Mouse (Mus musculus): Measurements from ENCODE around the gene Zfp646. TPM values are rescaled to one million over a fixed set of nuclear protein-coding genes. Genes with fewer than 3 reads are reported as not detected.
A peak's percentile ranks its signal among the peaks of the same experiment; 100 is the strongest.
"Not testable (repeated sequence)": the region's sequence is repeated elsewhere in the genome, so short reads cannot be mapped to it uniquely, and the experiment has no call there.

Gene Zfp646
- polyA plus RNA-seq (2016; fragmentation: Nextera tagmentation; extraction: Ambion mirVana), result 20.0 and 20.3 TPM in 2 replicates

DNA sequence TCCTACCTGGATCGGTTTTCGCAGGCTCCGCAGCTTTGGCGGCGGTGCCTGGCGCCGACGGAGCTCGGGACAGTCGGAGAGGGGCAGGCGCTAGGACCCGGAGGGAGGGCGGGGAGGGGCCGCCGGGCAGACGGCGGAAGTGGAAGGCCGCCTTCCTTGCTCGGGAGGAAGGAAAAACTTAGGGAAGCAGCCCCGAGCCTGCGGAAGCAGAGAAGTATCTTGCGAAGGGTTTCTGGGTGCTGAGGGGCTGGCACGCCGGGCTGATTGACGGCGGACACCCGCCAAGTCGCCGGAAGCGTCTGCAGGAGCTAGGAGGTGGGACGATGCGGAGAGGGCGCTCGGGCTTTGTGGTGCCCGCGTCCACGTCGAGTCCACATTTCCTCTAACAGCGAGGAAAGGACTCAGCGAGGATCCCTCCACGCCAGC is at the start of gene Zfp646:
TSS of gene Zfp646 (plus strand) at position 181 of the 426 bp plus-strand sequence.
- H3K27me3 ChIP-seq (ENCODE audit: low read depth, poor library complexity, severe bottlenecking), result no peaks in the 10 kb centered on the region
- H3K27ac ChIP-seq, result peak within 1 kb of the TSS; percentile 99
- H3K36me3 ChIP-seq, result peaks cover 65% of the 10 kb centered on the region
- peak within 1 kb of the TSS; percentile 94 for H3K4me3 ChIP-seq
- peak; percentile 96 for DNase-seq (ENCODE audit: low spot score)
- peaks cover 23% of the 10 kb centered on the region for H3K4me1 ChIP-seq
- H3K9me3 ChIP-seq (replicated peaks), result no peaks in the 10 kb centered on the region
- under 1% methylated on average over 41 of the region's 41 CpGs for WGBS

GRCm38 (mm10) chr7:127835550-127835949 is 40.5 kb upstream of the Zfp646 start:
- H3K36me3 ChIP-seq, result no peaks in the 10 kb centered on the region
- WGBS, result 88% methylated on average over 2 of the region's 2 CpGs
- no peaks in the 10 kb centered on the region for H3K9me3 ChIP-seq (replicated peaks)
- H3K27ac ChIP-seq, result no peak overlapping the region
- no peak overlapping the region for H3K4me3 ChIP-seq
- no peak for DNase-seq (ENCODE audit: low spot score)
- no peaks in the 10 kb centered on the region for H3K4me1 ChIP-seq
- H3K27me3 ChIP-seq (ENCODE audit: low read depth, poor library complexity, severe bottlenecking), result no peaks in the 10 kb centered on the region

DNA sequence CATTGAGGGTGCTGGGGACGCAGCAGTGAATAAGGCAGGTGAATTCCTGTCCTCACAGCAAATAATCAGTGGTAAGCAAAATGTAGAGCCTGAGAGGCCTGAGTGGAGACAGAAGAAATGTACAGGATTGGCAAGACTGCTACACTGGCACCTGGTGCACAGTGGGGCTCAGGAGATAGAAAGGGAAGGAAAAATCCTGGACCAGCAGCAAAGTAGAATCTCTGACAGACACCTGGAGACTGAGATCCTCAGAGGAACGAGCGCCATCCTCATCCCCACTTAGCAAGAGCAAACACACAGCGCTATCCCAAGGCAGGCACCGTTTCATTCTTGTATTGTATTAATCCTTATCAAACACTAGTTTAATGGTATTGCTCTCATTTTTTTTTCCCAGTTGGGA is 38.5 kb upstream of the Zfp646 start:
- Histone ChIP-seq H3K4me3 (no peak overlapping the region), H3K27ac (no peak overlapping the region), H3K27me3 (ENCODE audit: low read depth, poor library complexity, severe bottlenecking) (no peaks in the 10 kb centered on the region), H3K4me1 (peaks cover 15% of the 10 kb centered on the region), H3K36me3 (no peaks in the 10 kb centered on the region), H3K9me3 (replicated peaks) (no peaks in the 10 kb centered on the region)
- 94% methylated on average over 5 of the region's 5 CpGs for WGBS
- DNase-seq (ENCODE audit: low spot score), result no peak

DNA sequence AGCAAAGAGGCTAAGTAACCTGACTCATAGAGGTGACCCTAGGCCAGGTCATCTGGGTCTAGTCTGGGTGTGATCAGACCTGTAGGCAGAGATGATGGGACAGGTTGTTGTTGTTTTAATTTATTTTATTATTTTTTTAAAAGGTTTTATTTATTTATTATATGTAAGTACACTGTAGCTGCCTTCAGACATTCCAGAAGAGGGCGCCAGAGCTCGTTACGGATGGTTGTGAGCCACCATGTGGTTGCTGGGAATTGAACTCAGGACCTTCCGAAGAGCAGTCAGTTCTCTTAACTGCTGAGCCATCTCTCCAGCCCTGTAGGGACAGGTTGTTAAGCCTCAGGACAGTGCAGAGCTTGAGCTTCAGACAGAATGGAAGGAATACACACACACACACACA is 38.1 kb upstream of the Zfp646 start:
- not testable (repeated sequence) for H3K9me3 ChIP-seq (replicated peaks); DNase-seq (ENCODE audit: low spot score); H3K36me3 ChIP-seq; H3K4me3 ChIP-seq; H3K27ac ChIP-seq; H3K27me3 ChIP-seq (ENCODE audit: low read depth, poor library complexity, severe bottlenecking)
- peaks cover 19% of the 10 kb centered on the region for H3K4me1 ChIP-seq
- 75% methylated on average over 4 of the region's 4 CpGs for WGBS

GRCm38 (mm10) chr7:127840031-127840430 is 36.0 kb upstream of the Zfp646 start:
- WGBS, result 75% methylated on average over 2 of the region's 2 CpGs
- not testable (repeated sequence) for DNase-seq (ENCODE audit: low spot score); H3K4me3 ChIP-seq; H3K9me3 ChIP-seq (replicated peaks); H3K27me3 ChIP-seq (ENCODE audit: low read depth, poor library complexity, severe bottlenecking); H3K27ac ChIP-seq
- Histone ChIP-seq H3K4me1 (peaks cover 20% of the 10 kb centered on the region), H3K36me3 (peaks cover 16% of the 10 kb centered on the region)

GRCm38 (mm10) chr7:127840886-127841285 is 35.1 kb upstream of the Zfp646 start:
- DNase-seq (ENCODE audit: low spot score), result peak; percentile 44
- H3K27ac ChIP-seq, result peak overlapping the region; percentile 88
- WGBS, result 6% methylated on average over 15 of the region's 15 CpGs
- peak overlapping the region; percentile 86 for H3K4me3 ChIP-seq
- H3K27me3 ChIP-seq (ENCODE audit: low read depth, poor library complexity, severe bottlenecking), result no peaks in the 10 kb centered on the region
- H3K36me3 ChIP-seq, result peaks cover 20% of the 10 kb centered on the region
- peaks cover 20% of the 10 kb centered on the region for H3K4me1 ChIP-seq
- H3K9me3 ChIP-seq (replicated peaks), result no peaks in the 10 kb centered on the region

DNA sequence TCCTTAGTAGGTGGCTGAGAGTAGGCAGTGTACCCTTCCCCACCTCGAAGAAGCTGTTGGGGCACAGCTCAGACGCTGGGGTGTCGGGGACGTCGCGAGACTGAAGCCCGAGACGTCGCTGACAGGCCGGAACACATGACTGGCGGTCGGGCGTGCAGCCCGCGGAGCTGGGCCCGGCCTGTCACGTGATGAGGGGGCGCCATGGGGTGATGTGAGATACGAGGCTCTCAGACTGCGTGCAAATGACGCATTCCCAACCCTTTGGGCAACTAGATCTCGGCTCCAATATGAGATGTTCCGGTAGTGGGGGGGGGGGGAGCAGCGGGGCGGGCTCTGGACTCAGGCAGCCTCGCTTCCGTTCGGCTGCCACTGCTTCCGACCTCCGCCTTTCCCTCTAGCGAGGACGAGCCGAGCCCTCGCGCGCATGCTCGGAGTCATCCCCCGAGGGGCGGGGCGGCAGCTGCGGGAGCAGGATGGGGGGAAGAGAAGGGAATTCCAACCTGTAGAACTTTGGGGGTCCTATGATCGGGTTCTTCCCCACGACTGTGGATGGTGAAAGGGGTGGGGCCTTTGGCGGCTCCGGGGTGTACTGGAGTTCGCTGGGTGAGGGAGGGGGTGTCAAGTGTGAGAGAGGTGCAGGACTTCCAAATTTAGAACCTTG is 34.6 kb upstream of the Zfp646 start:
- peak; percentile 93 for DNase-seq (ENCODE audit: low spot score)
- H3K27ac ChIP-seq, result peak overlapping the region; percentile 88
- peak overlapping the region; percentile 86 for H3K4me3 ChIP-seq
- peaks cover 20% of the 10 kb centered on the region for H3K4me1 ChIP-seq
- no peaks in the 10 kb centered on the region for H3K9me3 ChIP-seq (replicated peaks)
- under 1% methylated on average over 46 of the region's 46 CpGs for WGBS
- H3K27me3 ChIP-seq (ENCODE audit: low read depth, poor library complexity, severe bottlenecking), result no peaks in the 10 kb centered on the region
- peaks cover 24% of the 10 kb centered on the region for H3K36me3 ChIP-seq

GRCm38 (mm10) chr7:127842001-127842718 is 33.9 kb upstream of the Zfp646 start:
- peaks cover 31% of the 10 kb centered on the region for H3K36me3 ChIP-seq
- H3K9me3 ChIP-seq (replicated peaks), result no peaks in the 10 kb centered on the region
- H3K27ac ChIP-seq, result peak overlapping the region; percentile 88
- H3K4me1 ChIP-seq, result peaks cover 20% of the 10 kb centered on the region
- peak overlapping the region; percentile 86 for H3K4me3 ChIP-seq
- peak; percentile 79 for DNase-seq (ENCODE audit: low spot score)
- under 1% methylated on average over 40 of the region's 40 CpGs for WGBS
- no peaks in the 10 kb centered on the region for H3K27me3 ChIP-seq (ENCODE audit: low read depth, poor library complexity, severe bottlenecking)

DNA sequence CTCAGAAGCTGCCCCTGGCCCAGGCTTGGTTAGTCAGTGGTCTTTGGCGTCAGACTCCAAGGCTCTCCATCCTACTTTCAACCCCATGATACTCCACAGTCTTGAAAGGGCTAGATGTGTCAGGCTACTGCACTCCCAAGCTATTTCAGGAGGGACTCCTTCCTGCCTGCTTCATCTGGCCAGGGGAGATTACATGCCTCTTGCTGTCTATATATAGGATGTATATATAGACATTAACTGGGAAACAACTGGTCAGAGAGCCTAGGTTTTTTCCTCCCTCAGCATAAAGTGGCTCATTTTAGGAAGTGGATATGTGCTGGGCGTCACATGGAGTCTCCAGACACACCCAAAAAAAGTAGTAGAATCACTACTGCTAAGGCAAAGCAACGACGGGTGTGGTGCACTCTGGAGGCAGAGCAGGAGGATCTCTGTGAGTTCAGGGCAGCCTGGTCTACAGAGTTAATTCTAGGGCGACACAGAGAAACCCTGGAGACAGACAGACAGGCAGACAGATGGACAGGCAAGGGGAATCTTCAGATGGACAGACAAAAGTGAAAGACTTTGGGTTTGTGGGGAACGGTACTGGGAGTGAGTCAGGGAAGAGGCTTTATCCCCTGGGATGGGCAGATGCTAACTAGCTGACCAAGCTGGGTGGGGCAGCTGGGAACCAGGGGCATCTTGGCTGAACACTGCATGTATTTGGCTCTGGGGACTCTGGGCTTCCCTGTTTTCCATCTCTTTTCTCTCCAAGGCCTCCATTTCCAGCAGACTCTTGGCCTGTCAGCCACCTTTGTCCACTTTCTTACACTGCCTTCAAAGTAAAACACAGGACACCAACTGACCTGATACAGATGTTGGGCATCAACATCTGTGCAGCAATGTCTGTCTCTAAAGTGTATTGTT is 25.8 kb upstream of the Zfp646 start:
- no peaks in the 10 kb centered on the region for H3K27me3 ChIP-seq (ENCODE audit: low read depth, poor library complexity, severe bottlenecking)
- peaks cover 28% of the 10 kb centered on the region for H3K36me3 ChIP-seq
- DNase-seq (ENCODE audit: low spot score), result no peak
- no peak overlapping the region for H3K27ac ChIP-seq
- 78% methylated on average over 6 of the region's 6 CpGs for WGBS
- no peaks in the 10 kb centered on the region for H3K9me3 ChIP-seq (replicated peaks)
- H3K4me1 ChIP-seq, result no peaks in the 10 kb centered on the region
- H3K4me3 ChIP-seq, result no peak overlapping the region

DNA sequence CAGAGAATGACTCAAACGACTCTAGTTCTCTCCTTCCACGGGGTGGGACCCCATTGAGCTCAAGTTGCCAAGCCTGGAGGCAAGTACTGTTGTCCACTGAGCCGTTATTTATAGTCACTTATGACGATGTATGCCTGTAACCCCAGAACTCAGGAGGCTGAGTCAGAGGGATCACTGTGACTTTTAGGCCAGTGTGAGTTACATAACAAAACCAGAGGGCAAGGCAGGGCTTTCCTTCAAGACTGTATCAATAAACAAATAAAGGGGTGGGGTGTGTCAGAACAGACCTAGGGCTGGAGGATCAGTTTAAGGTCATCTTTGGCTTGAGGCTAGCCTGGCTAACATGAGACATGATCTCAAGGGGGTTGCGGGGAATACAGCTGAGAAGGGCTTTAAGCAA is 25.1 kb upstream of the Zfp646 start:
- H3K27me3 ChIP-seq (ENCODE audit: low read depth, poor library complexity, severe bottlenecking), result no peaks in the 10 kb centered on the region
- H3K4me1 ChIP-seq, result no peaks in the 10 kb centered on the region
- no peak for DNase-seq (ENCODE audit: low spot score)
- no peak overlapping the region for H3K27ac ChIP-seq
- no peak overlapping the region for H3K4me3 ChIP-seq
- WGBS, result 77% methylated on average over 5 of the region's 5 CpGs
- H3K36me3 ChIP-seq, result peaks cover 23% of the 10 kb centered on the region
- no peaks in the 10 kb centered on the region for H3K9me3 ChIP-seq (replicated peaks)

DNA sequence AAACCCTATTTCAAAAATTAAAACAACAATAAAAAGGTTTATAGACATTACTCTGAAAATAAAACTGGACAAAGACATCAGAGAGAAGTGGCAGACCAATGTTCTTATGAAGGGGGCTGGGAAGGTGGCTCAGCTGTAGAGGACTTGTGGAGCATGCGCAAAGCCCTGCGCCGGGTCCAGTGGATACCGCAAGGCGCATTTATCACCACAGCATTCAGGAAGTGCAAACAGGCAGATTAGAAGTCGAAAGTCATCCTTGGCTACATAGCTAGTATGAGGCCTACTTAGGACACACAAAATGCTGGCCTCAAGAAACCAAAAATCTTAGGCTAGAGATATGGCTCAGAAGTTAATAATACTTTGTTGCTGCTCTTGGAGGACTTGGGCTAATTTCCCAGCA is 17.8 kb upstream of the Zfp646 start:
- Histone ChIP-seq H3K4me1 (no peaks in the 10 kb centered on the region), H3K27me3 (ENCODE audit: low read depth, poor library complexity, severe bottlenecking) (no peaks in the 10 kb centered on the region), H3K9me3 (replicated peaks) (no peaks in the 10 kb centered on the region), H3K36me3 (no peaks in the 10 kb centered on the region), H3K4me3 (no peak overlapping the region), H3K27ac (no peak overlapping the region)
- no peak for DNase-seq (ENCODE audit: low spot score)
- 95% methylated on average over 6 of the region's 6 CpGs for whole genome bisulfite sequencing

DNA sequence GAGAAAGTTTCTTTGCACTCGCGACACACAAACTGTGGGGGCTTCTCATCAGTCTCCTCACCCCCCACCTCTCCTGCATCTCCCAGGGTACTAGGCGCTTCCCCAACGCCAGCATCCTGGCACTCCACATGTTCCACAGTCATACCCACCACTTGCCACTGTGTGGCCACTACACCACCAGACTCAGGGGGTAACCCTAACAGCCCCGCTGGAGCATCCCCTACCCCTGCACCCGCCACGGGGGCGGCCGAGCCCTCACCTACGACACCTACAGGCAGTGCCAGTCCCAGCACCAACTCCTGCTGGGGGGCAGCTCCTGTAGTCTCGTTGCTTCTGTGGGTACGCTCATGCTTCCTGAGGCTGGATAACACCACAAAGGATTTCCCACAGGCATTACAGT is 9.6 kb upstream of the Zfp646 start:
- Histone ChIP-seq H3K4me3 (no peak overlapping the region), H3K27ac (no peak overlapping the region), H3K36me3 (peaks cover 71% of the 10 kb centered on the region), H3K27me3 (ENCODE audit: low read depth, poor library complexity, severe bottlenecking) (no peaks in the 10 kb centered on the region), H3K9me3 (replicated peaks) (no peaks in the 10 kb centered on the region), H3K4me1 (no peaks in the 10 kb centered on the region)
- DNase-seq (ENCODE audit: low spot score), result no peak
- 94% methylated on average over 12 of the region's 12 CpGs for WGBS

DNA sequence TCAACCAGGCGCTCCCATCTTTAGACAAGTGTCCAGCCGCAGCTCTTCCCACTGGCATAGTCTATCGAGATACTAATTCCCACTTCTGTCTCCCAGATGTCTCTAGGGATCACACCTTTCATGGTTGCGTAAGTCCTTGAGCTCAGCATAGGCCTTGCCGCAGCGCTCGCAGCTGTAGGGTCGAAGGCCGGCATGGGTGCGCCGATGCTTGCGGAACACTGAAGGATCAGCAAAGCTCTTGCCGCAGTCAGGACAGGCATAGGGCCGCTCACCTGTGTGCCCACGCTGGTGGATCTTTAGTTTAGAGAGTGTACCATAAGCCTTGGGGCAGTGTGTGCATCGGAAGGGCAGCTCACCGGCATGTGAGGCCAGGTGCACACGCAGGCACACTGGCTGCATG is 8.4 kb upstream of the Zfp646 start:
- DNase-seq (ENCODE audit: low spot score), result no peak
- Histone ChIP-seq H3K27ac (no peak overlapping the region), H3K4me1 (no peaks in the 10 kb centered on the region), H3K9me3 (replicated peaks) (no peaks in the 10 kb centered on the region), H3K36me3 (peaks cover 81% of the 10 kb centered on the region), H3K27me3 (ENCODE audit: low read depth, poor library complexity, severe bottlenecking) (no peaks in the 10 kb centered on the region), H3K4me3 (no peak overlapping the region)
- 97% methylated on average over 18 of the region's 18 CpGs for WGBS

Measured in limb, embryonic 10.5 days (tissue).